Mouse (Mus musculus): ENCODE data around the gene H60b. TPM values are rescaled to one million over a fixed set of nuclear protein-coding genes. Genes with fewer than 3 reads are reported as not detected.
"Not testable (repeated sequence)": the region's sequence is repeated elsewhere in the genome, so short reads cannot be mapped to it uniquely, and the experiment has no call there.

The H60b gene
- polyA plus RNA-seq (2012), result not detected in 2 replicates

- not testable (repeated sequence) for TF ChIP-seq GATA1 (IDR thresholded peaks at IDR 0.05; ENCODE audit: low read length)
Measured at GRCm38 (mm10) chr10:22158310-22158999, at the start of gene H60b, which contains the start of gene Raet1e. Gene H60b, plus strand, starts transcription at chr10:22158586. Gene Raet1e, plus strand, starts transcription at chr10:22158569.

DNA sequence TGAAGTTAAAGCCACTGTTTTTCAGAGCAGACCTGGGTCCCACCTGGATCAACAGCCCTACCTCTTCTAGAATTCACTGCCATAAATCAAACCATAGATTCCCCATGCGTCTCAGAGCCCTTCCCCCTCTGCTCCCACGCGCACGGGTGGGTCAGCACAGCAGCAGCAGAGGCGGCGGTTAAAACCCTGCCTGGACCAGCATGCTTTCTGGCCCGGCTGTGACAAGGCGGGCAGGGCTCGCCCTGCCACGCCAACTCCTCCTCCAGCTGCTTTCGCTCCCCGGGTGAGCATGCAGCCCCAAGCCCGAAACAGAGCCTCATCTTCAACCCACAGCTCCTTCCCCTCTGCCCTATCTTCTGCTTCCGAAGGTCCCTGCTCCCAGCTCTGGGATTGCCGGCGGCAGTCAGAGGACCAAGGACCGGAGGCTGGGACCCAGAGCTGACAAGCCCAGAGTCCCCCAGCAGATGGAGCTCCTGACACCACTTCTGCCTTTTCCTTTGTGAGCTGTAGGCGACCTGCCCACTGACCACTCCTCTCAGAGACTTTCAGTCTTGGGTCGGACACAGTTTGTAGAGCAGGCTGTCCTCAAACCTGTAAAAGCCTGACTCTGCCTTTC is 17.6 kb upstream of the H60b start:
- TF ChIP-seq GATA1 (IDR thresholded peaks at IDR 0.05; ENCODE audit: low read length), result no peak

- no peak for TF ChIP-seq GATA1 (IDR thresholded peaks at IDR 0.05; ENCODE audit: low read length)
Measured at GRCm38 (mm10) chr10:22142926-22143325, 15.5 kb upstream of the H60b start.

DNA sequence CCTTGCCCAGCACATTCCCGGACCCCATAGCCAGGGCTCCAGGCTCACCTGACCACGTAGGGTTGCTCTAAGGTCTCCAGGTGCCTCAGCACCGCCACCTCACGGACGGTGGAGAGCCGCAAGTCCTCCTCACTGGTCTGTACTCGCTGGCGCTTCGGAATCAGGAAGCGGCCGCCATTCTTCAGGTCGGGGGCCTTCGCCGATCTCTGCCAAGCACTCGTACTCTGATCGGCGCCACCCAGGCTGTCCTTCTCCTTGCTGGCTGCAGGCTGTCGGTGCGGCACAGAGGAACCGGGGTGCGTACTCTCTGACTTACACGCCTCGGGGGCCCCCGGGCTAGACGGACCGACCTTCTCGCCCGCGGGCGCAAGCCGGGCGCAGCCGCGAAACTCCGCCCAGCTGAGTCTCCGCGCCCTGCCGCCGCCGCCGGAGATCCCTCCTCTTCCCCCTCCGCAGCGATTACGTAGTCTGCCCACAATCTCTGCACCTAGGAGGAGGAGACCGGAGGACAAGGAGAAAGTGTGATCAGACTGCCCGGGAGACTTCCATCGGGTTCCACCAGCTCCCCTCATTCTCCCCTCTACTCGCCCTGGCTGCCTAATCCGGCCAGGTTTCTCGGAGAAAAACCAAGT is 9.8 kb upstream of the H60b start:
- no peak for TF ChIP-seq GATA1 (IDR thresholded peaks at IDR 0.05; ENCODE audit: low read length)

GRCm38 (mm10) chr10:22149073-22149690 is 9.2 kb upstream of the H60b start, which contains the start of gene E030030I06Rik:
Gene E030030I06Rik, minus strand, starts transcription at chr10:22149270.
- TF ChIP-seq GATA1 (IDR thresholded peaks at IDR 0.05; ENCODE audit: low read length), result no peak

DNA sequence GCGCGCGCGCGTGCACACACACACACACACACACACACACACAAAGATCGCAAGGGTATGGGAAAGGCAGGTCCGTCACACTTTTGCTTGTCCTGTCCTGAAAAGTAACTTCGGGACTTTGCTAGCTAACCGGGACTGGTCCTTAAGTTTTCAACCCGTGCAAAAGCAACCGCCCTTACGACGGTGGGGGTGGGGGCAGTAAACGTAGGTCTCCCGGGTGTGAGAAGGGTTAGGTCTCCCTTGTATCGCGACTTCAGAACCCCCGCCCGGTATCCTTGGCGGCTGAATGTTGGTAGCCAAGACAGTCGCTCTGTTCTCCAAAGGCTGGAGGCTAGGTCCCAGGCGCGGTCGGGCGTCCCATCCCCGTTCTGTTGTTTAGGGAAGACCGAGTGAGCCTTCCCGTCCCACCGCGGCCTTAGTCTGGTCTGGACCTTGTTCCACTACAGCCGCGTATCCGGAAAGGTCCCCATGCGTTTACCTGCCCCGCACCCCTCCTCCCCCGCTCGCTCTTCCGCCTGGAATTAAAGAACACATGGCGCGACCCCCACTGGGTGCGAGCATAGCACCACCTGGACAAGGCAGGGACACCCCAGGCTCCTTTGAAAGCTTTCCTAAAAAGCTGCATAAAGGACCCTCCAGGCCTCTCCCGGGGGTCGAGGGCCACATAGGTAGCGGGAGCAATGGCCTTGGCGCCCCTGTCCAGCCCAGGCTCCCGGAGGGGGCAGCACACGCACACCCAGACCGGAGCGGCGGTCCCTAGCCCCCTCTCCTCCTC is 8.5 kb upstream of the H60b start:
- no peak for TF ChIP-seq GATA1 (IDR thresholded peaks at IDR 0.05; ENCODE audit: low read length)

DNA sequence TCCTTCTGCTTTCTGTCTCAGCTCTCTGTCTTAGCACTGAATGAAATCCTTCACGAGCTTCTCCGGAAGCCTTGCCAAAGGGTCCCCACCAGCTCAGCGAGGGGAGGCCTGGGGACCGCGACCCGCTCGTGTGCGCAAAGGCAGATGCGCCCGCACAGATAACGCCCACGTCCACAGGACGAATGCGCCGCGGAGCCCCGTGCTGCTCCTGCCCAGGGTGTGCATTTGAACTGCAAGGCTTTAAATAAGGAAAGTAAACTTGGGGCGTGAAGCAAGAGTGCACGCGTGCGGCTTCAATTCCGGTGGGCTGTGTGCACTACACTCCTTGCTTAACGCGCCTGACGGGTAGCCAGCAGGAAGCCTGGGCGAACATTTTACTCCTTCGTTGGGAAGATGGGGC is 7.8 kb upstream of the H60b start:
- TF ChIP-seq GATA1 (IDR thresholded peaks at IDR 0.05; ENCODE audit: low read length), result no peak

GRCm38 (mm10) chr10:22154871-22155799 is 3.3 kb upstream of the H60b start:
- TF ChIP-seq GATA1 (IDR thresholded peaks at IDR 0.05; ENCODE audit: low read length), result no peak

GRCm38 (mm10) chr10:22159131-22159561 is 760 bp downstream of the H60b start:
- no peak for TF ChIP-seq GATA1 (IDR thresholded peaks at IDR 0.05; ENCODE audit: low read length)

DNA sequence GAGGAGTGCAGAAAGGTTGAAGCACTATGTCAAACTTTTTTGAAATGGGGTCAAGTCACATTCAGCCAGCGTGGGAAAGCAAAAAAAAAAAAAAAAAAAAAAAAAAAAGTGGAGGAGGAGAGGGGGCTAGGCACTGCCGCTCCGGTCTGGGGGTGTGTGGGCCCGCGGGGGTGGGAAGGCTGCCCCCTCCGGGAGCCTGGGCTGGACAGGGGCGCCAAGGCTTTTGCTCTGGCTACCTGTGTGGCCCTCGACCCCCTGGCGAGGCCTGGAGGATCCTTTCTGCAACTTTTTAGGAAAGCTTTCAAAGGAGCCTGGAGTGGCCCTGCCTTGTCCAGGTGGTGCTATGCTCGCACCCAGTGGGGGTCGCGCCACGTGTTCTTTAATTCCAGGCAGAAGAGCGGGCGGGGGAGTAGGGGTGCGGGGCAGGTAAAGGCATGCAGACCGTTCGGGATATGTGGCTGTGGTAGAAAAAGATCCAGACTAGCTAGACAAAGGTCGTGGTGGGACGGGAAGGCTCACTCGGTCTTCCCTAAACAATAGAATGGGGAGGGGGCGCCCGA is 1.3 kb downstream of the H60b start:
- no peak for TF ChIP-seq GATA1 (IDR thresholded peaks at IDR 0.05; ENCODE audit: low read length)

GRCm38 (mm10) chr10:22265060-22265459 is 106.7 kb downstream of the H60b start:
- TF ChIP-seq GATA1 (IDR thresholded peaks at IDR 0.05; ENCODE audit: low read length), result no peak

DNA sequence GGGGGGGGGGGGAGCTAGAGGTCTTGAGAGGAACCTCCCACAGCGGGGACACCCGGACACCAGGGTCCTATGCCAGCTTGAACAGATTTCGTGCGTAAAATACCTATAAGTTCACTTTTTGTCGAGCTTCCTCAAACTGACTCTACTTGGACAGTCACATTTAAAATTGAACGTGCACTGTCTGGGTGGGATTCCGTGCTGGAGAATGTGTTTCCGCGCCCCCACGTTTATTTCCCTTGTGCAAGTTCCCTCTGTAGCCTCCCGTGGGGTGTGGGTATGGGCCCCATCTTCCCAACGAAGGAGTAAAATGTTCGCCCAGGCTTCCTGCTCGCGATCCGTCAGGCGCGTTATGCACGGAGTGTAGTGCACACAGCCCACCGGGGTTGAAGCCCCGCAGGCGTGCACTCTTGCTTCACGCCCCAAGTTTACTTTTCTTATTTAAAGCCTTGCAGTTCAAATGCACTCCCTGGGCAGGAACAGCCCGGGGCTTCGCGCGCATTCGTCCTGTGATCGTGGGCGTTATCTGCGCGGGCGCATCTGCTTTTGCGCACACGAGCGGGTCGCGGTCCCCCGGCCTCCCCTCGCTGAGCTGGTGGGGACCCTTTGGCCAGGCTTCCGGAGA is 115.4 kb downstream of the H60b start:
- no peak for TF ChIP-seq GATA1 (IDR thresholded peaks at IDR 0.05; ENCODE audit: low read length)

DNA sequence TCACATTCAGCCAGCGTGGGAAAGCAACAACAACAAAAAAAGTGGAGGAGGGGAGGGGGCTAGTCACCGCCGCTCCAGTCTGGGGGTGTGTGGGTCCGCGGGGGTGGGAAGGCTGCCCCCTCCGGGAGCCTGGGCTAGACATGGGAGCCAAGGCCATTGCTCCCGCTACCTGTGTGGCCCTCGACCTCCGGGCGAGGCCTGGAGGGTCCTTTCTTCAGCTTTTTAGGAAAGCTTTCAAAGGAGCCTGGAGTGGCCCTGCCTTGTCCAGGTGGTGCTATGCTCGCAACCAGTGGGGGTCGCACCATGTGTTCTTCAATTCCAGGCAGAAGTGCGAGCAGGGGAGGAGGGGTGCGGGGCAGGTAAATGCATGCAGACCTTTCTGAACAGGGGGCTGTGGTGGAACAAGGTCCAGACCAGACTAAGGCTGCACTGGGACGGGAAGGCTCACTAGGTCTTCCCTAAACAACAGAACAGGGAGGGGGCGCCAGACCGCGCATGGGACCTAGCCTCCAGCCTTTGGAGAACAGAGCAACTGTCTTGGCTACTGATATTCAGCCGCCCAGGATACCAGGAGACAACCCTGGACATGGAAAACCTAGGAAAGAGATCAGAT is 116.2 kb downstream of the H60b start:
- TF ChIP-seq GATA1 (IDR thresholded peaks at IDR 0.05; ENCODE audit: low read length), result no peak
